Comparison of ENCODE assay signal across 8 mouse cellular contexts in the genomic region with DNA sequence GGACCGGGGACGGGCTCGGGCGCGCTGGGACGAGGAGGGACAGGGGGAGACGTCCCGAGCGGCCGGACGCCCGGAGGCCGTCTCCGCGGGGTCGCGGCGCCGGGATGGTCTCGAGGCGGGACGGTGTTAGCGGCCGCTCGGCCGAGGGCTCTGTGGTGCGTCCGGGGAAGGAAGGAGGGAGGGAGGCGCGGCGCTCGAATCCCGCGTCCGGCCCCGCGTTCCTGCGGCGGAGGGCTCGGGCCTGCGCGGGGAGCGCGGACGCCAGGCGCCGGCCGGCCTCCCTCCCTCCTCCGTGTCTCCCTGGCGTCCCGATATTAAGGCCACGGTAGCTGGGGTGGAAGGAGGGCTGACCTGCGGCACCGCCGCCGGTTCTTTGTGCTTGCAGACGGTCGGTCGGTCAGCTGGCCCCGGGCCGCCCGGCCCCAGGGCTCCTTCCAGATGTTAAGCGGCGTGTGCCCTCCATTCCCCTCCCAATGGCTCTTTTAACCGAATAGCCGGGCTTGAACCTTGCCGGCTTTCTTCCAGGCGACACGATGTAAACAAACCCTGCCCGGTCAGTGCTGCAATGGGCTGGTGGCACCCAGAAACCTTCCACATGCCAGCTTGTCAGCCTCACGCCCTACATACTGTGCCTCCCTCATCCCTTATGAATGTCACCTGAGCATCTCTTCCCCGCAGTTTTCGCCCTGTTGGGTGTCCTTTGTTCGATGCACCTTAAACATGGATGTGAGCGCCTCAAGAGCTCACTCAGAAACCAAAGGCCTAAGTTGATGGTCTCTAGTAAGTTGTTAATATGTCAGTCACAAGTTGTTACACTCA. TPM values are rescaled to one million over a fixed set of nuclear protein-coding genes. Genes with fewer than 3 reads are reported as not detected.
DNase-seq lines count a peak whose midpoint lies in the region; TF ChIP-seq lines count a peak whose summit lies in the region.

No protein-coding gene starts in this region.

- 1% methylated on average over 62 of the region's 75 CpGs for WGBS in heart, adult 2 months
- under 1% methylated on average over 74 of the region's 75 CpGs for whole genome bisulfite sequencing in forebrain, embryonic 10.5 days

- no peaks in the 10 kb centered on the region; the same call in 1 of the 2 replicates for H3K9me3 ChIP-seq in forebrain, embryonic 10.5 days

- TF ChIP-seq EP300 in heart, adult 2 months (IDR thresholded peaks at IDR 0.05; ENCODE audit: insufficient read depth, low read depth, low read length), result no peak

- H3K27ac ChIP-seq in heart, adult 2 months, result peak overlapping the region; percentile 98
- H3K27ac ChIP-seq in forebrain, embryonic 10.5 days, result peak overlapping the region; percentile 98

- peaks cover 6% of the 10 kb centered on the region for H3K4me1 ChIP-seq in heart, adult 2 months (ENCODE audit: control insufficient read depth, insufficient read depth, low read length)
- peaks cover 13% of the 10 kb centered on the region for H3K4me1 ChIP-seq in forebrain, embryonic 10.5 days

- H3K27me3 ChIP-seq in heart, adult 2 months (ENCODE audit: control insufficient read depth, insufficient read depth, low read length), result no peaks in the 10 kb centered on the region
- no peaks in the 10 kb centered on the region for H3K27me3 ChIP-seq in forebrain, embryonic 10.5 days (ENCODE audit: poor library complexity, severe bottlenecking)

- peak overlapping the region; percentile 92 for H3K4me3 ChIP-seq in heart, adult 2 months
- peak overlapping the region; percentile 96 for H3K4me3 ChIP-seq in forebrain, embryonic 10.5 days

- TF ChIP-seq POLR2A in heart, adult 2 months (IDR thresholded peaks at IDR 0.05; ENCODE audit: insufficient read depth, low read depth, low read length), result no peak

- peak overlapping the region; percentile 100 for H3K9ac ChIP-seq in heart, adult 2 months (ENCODE audit: low read depth, low read length)

- H3K36me3 ChIP-seq in heart, adult 2 months (ENCODE audit: control insufficient read depth, insufficient read depth, low read length), result peaks cover 12% of the 10 kb centered on the region
- H3K36me3 ChIP-seq in forebrain, embryonic 10.5 days (replicated peaks), result no peaks in the 10 kb centered on the region

- DNase-seq in heart, adult 2 months, result peak in 1 of 2 experiments; percentile 67
- no peak for DNase-seq in heart, postnatal 14 days
- peak; percentile 74 for DNase-seq in adrenal gland, adult 2 months
- peak; percentile 59 for DNase-seq in forebrain, embryonic 10.5 days (ENCODE audit: extremely low spot score, low spot score)
- peak; percentile 50 to 52 for DNase-seq in heart, postnatal 10 days
- DNase-seq in layer of hippocampus, postnatal 10 days (ENCODE audit: low spot score in 2 of 2), result peak; percentile 23 to 42
- DNase-seq in lung, postnatal 14 days, result peak; percentile 44
- DNase-seq in right cerebral cortex, postnatal 14 days, result peak; percentile 18

- intact Hi-C loops in heart, adult 2 months (cut with DNase I), result loop anchor here (10.0 kb wide), 3 partner anchors 171 to 1989 kb away; a partner anchor contains a TSS
- intact Hi-C loops in heart, postnatal 14 days (cut with DNase I), result loop anchor here (5.0 to 10.0 kb wide), 3 partner anchors 96 to 191 kb away; a partner anchor contains a TSS
- intact Hi-C loops in heart, postnatal 10 days (cut with DNase I), result loop anchor here (2.0 to 10.0 kb wide), 3 partner anchors 96 to 819 kb away; a partner anchor contains a TSS

- peaks cover 5% of the 10 kb centered on the region; the same call in 1 of the 2 replicates for H3K79me2 ChIP-seq in heart, adult 2 months (replicated peaks; ENCODE audit: control insufficient read depth, insufficient read depth, low read length)

- TF ChIP-seq CTCF in heart, adult 2 months (IDR thresholded peaks at IDR 0.05), result no peak

RNA-seq across cellular contexts. Expression of a gene that starts 0.9 kb away (rescaled TPM):
- 10 to 100 TPM; 36.6 to 41.5 TPM for total RNA-seq in heart, adult 2 months (2021)
- polyA plus RNA-seq in heart, adult 2 months (2012; rRNA removed), result 12.9 and 19.7 TPM in 2 replicates
- total RNA-seq in heart, postnatal 14 days (2021), result 10 to 100 TPM; 43.9 to 44.2 TPM
- total RNA-seq in adrenal gland, adult 2 months (2021), result 100 to 1,000 TPM in 1 of 2 experiments, 10 to 100 TPM in 1; 87.2 to 109 TPM
- 9.4 and 11.3 TPM in 2 replicates for polyA plus RNA-seq in adrenal gland, adult 2 months (2012; rRNA removed)
- 49.8 and 56.5 TPM in 2 replicates for polyA plus RNA-seq in forebrain, embryonic 10.5 days (2016; fragmentation: Nextera tagmentation; extraction: Ambion mirVana)
- total RNA-seq in heart, postnatal 10 days (2021), result 10 to 100 TPM; 45.6 to 49.9 TPM
- 10 to 100 TPM; 88.0 to 92.5 TPM for total RNA-seq in layer of hippocampus, postnatal 10 days (2021)

RNA-seq across cellular contexts. Expression of a gene that starts 47.5 kb away (rescaled TPM):
- not detected for total RNA-seq in heart, adult 2 months (2021)
- polyA plus RNA-seq in heart, adult 2 months (2012; rRNA removed), result not detected in 2 replicates
- total RNA-seq in heart, postnatal 14 days (2021), result not detected
- not detected for total RNA-seq in adrenal gland, adult 2 months (2021)
- polyA plus RNA-seq in adrenal gland, adult 2 months (2012; rRNA removed), result 0.06 TPM in 1 of 2 replicates, not detected in the other
- polyA plus RNA-seq in forebrain, embryonic 10.5 days (2016; fragmentation: Nextera tagmentation; extraction: Ambion mirVana), result not detected in 2 replicates
- total RNA-seq in heart, postnatal 10 days (2021), result not detected
- under 1 TPM in 1 of 2 experiments, not detected in 1; 0.13 TPM for total RNA-seq in layer of hippocampus, postnatal 10 days (2021)

Comparison
In these comparisons a context has a peak if more than half of its experiments do, and no peak if none do; other contexts are left out.
1. DNase-seq: peak in adrenal gland, adult 2 months (single experiment), forebrain, embryonic 10.5 days (single experiment), heart, postnatal 10 days (2 of 2), layer of hippocampus, postnatal 10 days (2 of 2), lung, postnatal 14 days (single experiment) and right cerebral cortex, postnatal 14 days (single experiment); none in heart, postnatal 14 days (0 of 2).